Mouse (Mus musculus) erythroblast, embryonic 14.5 days (primary cell): ENCODE data around the gene St13.

Source experiments
- GATA1 ChIP-seq: IDR thresholded peaks from 2 replicates; pipeline ENCODE4 v1.6.1; 2012; ENCODE audit warnings: low read length, inconsistent platforms, mixed read lengths
- TAL1 ChIP-seq: IDR thresholded peaks from 3 replicates; pipeline ENCODE4 v1.6.1; 2012; ENCODE audit warnings: low read length, inconsistent platforms, mixed read lengths

DNA sequence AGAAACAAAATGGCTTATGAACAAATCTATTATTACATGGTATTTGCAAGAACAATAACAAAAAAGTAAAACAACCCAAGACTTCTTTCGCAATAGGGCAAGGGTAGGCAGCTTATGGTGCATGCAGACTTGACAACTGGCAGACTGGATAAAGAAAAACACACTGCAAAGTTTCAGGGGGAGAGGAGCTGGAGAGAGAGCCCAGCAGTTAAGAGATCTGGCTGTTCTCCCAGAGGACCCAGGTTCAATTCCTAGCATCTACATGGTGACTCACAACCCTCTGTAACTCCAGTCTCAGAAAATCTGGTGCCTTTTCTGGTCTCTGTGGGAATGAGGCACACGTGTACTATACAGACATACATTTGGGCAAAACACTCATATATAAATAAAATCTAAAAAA is 58.5 kb downstream of the St13 start:
- no peak for TF ChIP-seq TAL1
- TF ChIP-seq GATA1 = no peak
